Mouse (Mus musculus) cerebellum, adult 2 months (tissue): ENCODE results near the gene Msi2.

ENCODE experiments used
- CTCF ChIP-seq: fragments of 200-500 bp; IDR thresholded peaks from 2 replicates; pipeline ENCODE4 v1.5.1; 2011; ENCODE audit warnings: low read depth, mild to moderate bottlenecking, control low read depth, low read length, moderate library complexity, borderline replicate concordance; ENCODE audit not compliant: insufficient read depth
- POLR2A ChIP-seq: fragments of 200-500 bp; IDR thresholded peaks from 2 replicates; pipeline ENCODE4 v1.6.1; 2011; ENCODE audit warnings: low read length, control low read depth, borderline replicate concordance; ENCODE audit not compliant: insufficient read depth

- no peak for TF ChIP-seq CTCF
- TF ChIP-seq POLR2A = no peak
Measured at GRCm38 (mm10) chr11:88337926-88338325, 380.4 kb downstream of the Msi2 start.
